Mouse (Mus musculus): ENCODE data around the gene E2f8. TPM values are rescaled to one million over a fixed set of nuclear protein-coding genes. Genes with fewer than 3 reads are reported as not detected.

Gene E2f8
- polyA plus RNA-seq (2016; fragmentation: Nextera tagmentation; extraction: Ambion mirVana): 15.2 TPM in 2 replicates

GRCm38 (mm10) chr7:48881486-48881885 lies at the start of gene E2f8:
Gene E2f8, minus strand, starts transcription at chr7:48881596.
- Histone ChIP-seq H3K27me3 (ENCODE audit: low read depth, poor library complexity, severe bottlenecking) (peaks cover 29% of the 10 kb centered on the region), H3K36me3 (peaks cover 23% of the 10 kb centered on the region), H3K4me3 (peak within 1 kb of the TSS; percentile 92), H3K27ac (peak within 1 kb of the TSS; percentile 98), H3K4me1 (peaks cover 25% of the 10 kb centered on the region), H3K9me3 (replicated peaks) (no peaks in the 10 kb centered on the region)
- DNase-seq (ENCODE audit: low spot score): peak; percentile 87
- WGBS: under 1% methylated on average over 40 of the region's 41 CpGs

DNA sequence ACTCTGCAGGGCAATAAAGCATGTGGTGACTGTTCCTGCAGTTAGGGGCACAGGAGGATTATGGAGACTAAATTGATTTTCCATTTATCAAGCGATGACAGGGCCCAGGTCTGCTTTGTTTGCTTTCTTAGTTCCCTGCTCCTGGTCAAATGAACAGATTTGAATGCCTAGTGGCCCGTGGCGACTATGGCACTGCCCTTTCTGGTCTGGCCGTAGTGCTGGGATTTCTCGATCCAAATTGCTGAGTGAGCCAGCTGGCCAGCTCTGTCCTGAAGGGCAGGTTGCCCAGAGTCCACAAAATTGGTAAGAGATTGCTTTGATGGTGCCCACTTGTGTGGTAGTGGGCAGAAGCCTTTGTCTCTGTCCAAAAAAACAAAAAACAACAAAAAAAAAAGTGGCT lies 49.0 kb upstream of the E2f8 start:
- no peaks in the 10 kb centered on the region for H3K36me3 ChIP-seq
- no peak overlapping the region for H3K27ac ChIP-seq
- WGBS: 66% methylated on average over 5 of the region's 5 CpGs
- H3K4me1 ChIP-seq: peaks cover 9% of the 10 kb centered on the region
- DNase-seq (ENCODE audit: low spot score): no peak
- no peak overlapping the region for H3K4me3 ChIP-seq
- no peaks in the 10 kb centered on the region for H3K27me3 ChIP-seq (ENCODE audit: low read depth, poor library complexity, severe bottlenecking)
- H3K9me3 ChIP-seq (replicated peaks): no peaks in the 10 kb centered on the region

- DNase-seq (ENCODE audit: low spot score): peak; percentile 69
- 12% methylated on average over 3 of the region's 3 CpGs for WGBS
These were observed 47.0 kb upstream of the E2f8 start for GRCm38 (mm10) chr7:48928364-48928763.

GRCm38 (mm10) chr7:48925214-48925613 lies 43.8 kb upstream of the E2f8 start:
- DNase-seq (ENCODE audit: low spot score): no peak
- Histone ChIP-seq H3K4me1 (peaks cover 17% of the 10 kb centered on the region), H3K36me3 (no peaks in the 10 kb centered on the region), H3K27me3 (ENCODE audit: low read depth, poor library complexity, severe bottlenecking) (no peaks in the 10 kb centered on the region), H3K4me3 (no peak overlapping the region), H3K27ac (no peak overlapping the region), H3K9me3 (replicated peaks) (no peaks in the 10 kb centered on the region)
- 90% methylated on average over 3 of the region's 3 CpGs for WGBS

More at GRCm38 (mm10) chr7:48928364-48928763, 47.0 kb upstream of the E2f8 start:
- Histone ChIP-seq H3K27ac (no peak overlapping the region), H3K36me3 (no peaks in the 10 kb centered on the region), H3K27me3 (ENCODE audit: low read depth, poor library complexity, severe bottlenecking) (no peaks in the 10 kb centered on the region), H3K4me1 (peaks cover 14% of the 10 kb centered on the region), H3K4me3 (no peak overlapping the region), H3K9me3 (replicated peaks) (no peaks in the 10 kb centered on the region)

- H3K9me3 ChIP-seq (replicated peaks): no peaks in the 10 kb centered on the region
- no peaks in the 10 kb centered on the region for H3K36me3 ChIP-seq
- peaks cover 16% of the 10 kb centered on the region; the same call in 1 of the 2 replicates for H3K4me1 ChIP-seq
- no peak overlapping the region for H3K4me3 ChIP-seq
- H3K27ac ChIP-seq: no peak overlapping the region
- H3K27me3 ChIP-seq (ENCODE audit: low read depth, poor library complexity, severe bottlenecking): peaks cover 6% of the 10 kb centered on the region; the same call in 1 of the 2 replicates
- no peak for DNase-seq (ENCODE audit: low spot score)
- WGBS: 82% methylated on average over 10 of the region's 10 CpGs
These were observed 42.2 kb upstream of the E2f8 start for GRCm38 (mm10) chr7:48923620-48924019.

DNA sequence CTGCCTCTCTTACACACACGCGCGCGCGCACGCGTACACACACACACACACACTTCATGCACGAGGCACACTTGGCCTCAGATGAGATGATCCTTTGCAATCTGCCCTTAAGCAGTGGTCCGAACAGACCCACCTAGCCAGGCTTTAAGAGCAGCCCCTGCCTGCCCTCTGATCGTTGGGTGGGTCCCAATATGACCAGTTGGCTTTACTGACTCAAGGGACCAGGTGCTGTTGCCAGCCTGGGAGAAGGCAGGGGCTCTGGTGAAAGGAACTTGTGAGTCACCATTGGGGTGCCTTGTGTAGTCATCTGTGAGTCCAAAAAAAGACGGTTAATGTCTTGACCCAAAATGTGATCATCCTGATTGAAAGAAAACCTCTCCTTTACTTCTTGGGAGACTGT lies 37.0 kb upstream of the E2f8 start:
- Histone ChIP-seq H3K4me3 (no peak overlapping the region), H3K27ac (no peak overlapping the region), H3K9me3 (replicated peaks) (no peaks in the 10 kb centered on the region), H3K36me3 (no peaks in the 10 kb centered on the region), H3K4me1 (peaks cover 17% of the 10 kb centered on the region), H3K27me3 (ENCODE audit: low read depth, poor library complexity, severe bottlenecking) (peaks cover 37% of the 10 kb centered on the region)
- 47% methylated on average over 11 of the region's 11 CpGs for whole genome bisulfite sequencing
- DNase-seq (ENCODE audit: low spot score): no peak

DNA sequence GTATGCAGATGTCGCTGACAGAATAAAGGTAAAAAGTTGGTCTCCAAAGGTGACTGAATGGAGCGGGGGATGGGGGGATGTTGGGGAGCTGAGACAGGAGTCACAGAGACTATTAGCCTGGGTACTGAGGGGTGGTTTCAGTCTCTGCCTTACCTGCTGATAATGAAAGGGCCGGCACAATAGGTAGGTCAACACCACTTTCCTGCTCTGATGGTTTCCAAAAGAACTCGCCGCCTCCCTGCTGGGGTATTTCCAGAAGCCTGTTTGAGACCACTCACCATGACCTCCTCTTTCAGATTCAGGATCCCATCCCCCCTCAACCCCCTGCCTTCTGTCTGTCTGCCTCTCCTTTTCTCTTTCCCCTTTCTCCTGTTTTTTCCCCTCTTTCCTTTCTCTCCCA lies 36.6 kb upstream of the E2f8 start:
- no peak for DNase-seq (ENCODE audit: low spot score)
- H3K27ac ChIP-seq: no peak overlapping the region
- H3K36me3 ChIP-seq: no peaks in the 10 kb centered on the region
- peaks cover 37% of the 10 kb centered on the region for H3K27me3 ChIP-seq (ENCODE audit: low read depth, poor library complexity, severe bottlenecking)
- H3K4me3 ChIP-seq: no peak overlapping the region
- peaks cover 14% of the 10 kb centered on the region; the same call in 1 of the 2 replicates for H3K4me1 ChIP-seq
- WGBS: 28% methylated on average over 5 of the region's 5 CpGs
- H3K9me3 ChIP-seq (replicated peaks): no peaks in the 10 kb centered on the region

DNA sequence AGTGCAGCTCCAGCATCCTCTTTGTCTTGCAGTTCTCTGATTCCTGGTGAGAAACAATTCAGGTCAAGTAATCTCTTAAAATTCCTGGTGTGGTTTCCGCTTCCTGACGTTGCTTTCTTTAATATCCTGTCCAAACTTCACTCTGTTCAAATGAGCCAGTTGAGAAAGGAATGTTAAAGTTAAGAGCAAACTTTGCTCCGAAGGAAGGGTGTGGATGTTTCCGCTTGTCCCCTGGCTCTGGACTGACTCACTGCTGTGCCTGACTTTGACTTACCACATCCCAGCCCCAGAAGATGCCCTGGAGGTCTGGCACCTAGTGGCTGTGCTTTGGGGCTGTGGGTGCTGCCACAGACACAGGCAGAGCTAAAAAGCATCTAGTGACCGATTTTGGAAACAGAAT lies 36.1 kb upstream of the E2f8 start:
- H3K27ac ChIP-seq: no peak overlapping the region
- H3K36me3 ChIP-seq: no peaks in the 10 kb centered on the region
- H3K9me3 ChIP-seq (replicated peaks): no peaks in the 10 kb centered on the region
- no peak overlapping the region for H3K4me3 ChIP-seq
- no peak for DNase-seq (ENCODE audit: low spot score)
- WGBS: 36% methylated on average over 5 of the region's 5 CpGs
- H3K4me1 ChIP-seq: peaks cover 11% of the 10 kb centered on the region; the same call in 1 of the 2 replicates
- peaks cover 37% of the 10 kb centered on the region for H3K27me3 ChIP-seq (ENCODE audit: low read depth, poor library complexity, severe bottlenecking)

- Histone ChIP-seq H3K27me3 (ENCODE audit: low read depth, poor library complexity, severe bottlenecking) (peaks cover 37% of the 10 kb centered on the region), H3K27ac (no peak overlapping the region), H3K4me1 (peaks cover 11% of the 10 kb centered on the region; the same call in 1 of the 2 replicates), H3K4me3 (no peak overlapping the region), H3K9me3 (replicated peaks) (no peaks in the 10 kb centered on the region), H3K36me3 (no peaks in the 10 kb centered on the region)
- no peak for DNase-seq (ENCODE audit: low spot score)
- 65% methylated on average over 12 of the region's 12 CpGs for whole genome bisulfite sequencing
These were observed 33.5 kb upstream of the E2f8 start for GRCm38 (mm10) chr7:48914630-48915506.

DNA sequence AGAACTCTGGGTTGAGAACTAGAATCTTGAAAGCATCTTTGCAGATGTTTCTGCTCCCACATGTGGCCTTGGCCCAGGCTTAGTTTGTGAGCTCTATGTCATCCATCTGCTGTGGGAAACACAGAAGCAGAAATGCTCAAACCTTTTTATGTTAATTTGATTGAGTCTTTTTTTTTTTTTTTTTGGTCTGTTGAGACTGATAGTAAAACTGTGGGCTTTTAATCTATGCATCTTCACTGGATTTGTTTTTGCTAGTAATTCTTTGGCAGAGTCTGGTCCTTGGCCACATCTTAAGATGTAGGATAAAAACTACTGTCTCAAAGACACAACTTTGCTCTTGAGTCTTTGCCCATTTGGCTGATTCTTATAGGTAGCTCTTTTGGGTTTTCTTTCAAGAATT lies 29.8 kb upstream of the E2f8 start:
- H3K4me1 ChIP-seq: 0 out of 2 replicates have a peak, but pooled peaks cover 3% of the 10 kb centered on the region
- no peak for DNase-seq (ENCODE audit: low spot score)
- H3K4me3 ChIP-seq: no peak overlapping the region
- H3K9me3 ChIP-seq (replicated peaks): no peaks in the 10 kb centered on the region
- H3K27ac ChIP-seq: no peak overlapping the region
- no peaks in the 10 kb centered on the region for H3K36me3 ChIP-seq
- H3K27me3 ChIP-seq (ENCODE audit: low read depth, poor library complexity, severe bottlenecking): peaks cover 7% of the 10 kb centered on the region; the same call in 1 of the 2 replicates

DNA sequence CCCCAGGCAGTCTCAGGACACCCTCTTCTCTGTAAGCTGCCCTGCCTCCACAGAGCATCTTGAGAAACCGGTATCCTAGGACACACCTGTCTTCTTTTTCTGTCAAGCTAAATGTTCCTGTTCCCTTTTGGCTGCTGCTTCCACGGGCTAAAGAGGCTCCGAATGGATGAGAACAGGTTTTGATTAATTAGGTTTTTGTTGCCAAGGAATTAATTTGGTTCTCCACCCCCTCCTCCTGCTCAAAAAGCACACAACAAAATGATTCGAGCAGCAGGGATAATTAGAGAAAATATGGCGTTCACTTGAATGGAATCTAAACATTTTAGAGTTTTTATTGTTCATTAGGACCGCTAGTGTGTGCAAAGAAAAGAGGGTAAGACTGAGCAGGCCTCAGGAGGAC lies 28.9 kb upstream of the E2f8 start:
- 79% methylated on average over 6 of the region's 6 CpGs for WGBS
- Histone ChIP-seq H3K27me3 (ENCODE audit: low read depth, poor library complexity, severe bottlenecking) (no peaks in the 10 kb centered on the region), H3K9me3 (replicated peaks) (no peaks in the 10 kb centered on the region), H3K36me3 (no peaks in the 10 kb centered on the region), H3K27ac (no peak overlapping the region), H3K4me3 (no peak overlapping the region), H3K4me1 (0 out of 2 replicates have a peak, but pooled peaks cover 3% of the 10 kb centered on the region)
- DNase-seq (ENCODE audit: low spot score): no peak

DNA sequence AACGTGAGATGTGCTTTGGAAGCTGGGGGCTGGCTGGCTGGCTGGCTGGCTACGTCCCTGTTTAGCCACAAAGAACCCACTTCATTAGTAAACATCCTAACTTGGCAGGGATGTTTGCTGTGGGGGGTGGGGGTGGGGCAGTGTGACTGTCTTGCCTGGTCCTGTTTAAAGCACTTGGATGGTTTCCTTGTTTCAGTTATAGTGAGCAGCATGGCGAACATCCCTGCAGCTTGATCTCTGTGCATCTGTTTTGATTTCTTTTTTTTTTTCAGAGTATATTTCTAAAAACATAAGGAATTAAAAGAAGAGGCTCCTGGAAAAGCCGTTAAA lies 27.9 kb upstream of the E2f8 start:
- 0 out of 2 replicates have a peak, but pooled peaks cover 3% of the 10 kb centered on the region for H3K4me1 ChIP-seq
- H3K27ac ChIP-seq: no peak overlapping the region
- no peak for DNase-seq (ENCODE audit: low spot score)
- H3K9me3 ChIP-seq (replicated peaks): no peaks in the 10 kb centered on the region
- no peaks in the 10 kb centered on the region for H3K27me3 ChIP-seq (ENCODE audit: low read depth, poor library complexity, severe bottlenecking)
- no peak overlapping the region for H3K4me3 ChIP-seq
- H3K36me3 ChIP-seq: no peaks in the 10 kb centered on the region
- 62% methylated on average over 4 of the region's 4 CpGs for WGBS

- Histone ChIP-seq H3K4me1 (0 out of 2 replicates have a peak, but pooled peaks cover 3% of the 10 kb centered on the region), H3K9me3 (replicated peaks) (no peaks in the 10 kb centered on the region), H3K27ac (no peak within 1 kb of the TSS), H3K4me3 (no peak within 1 kb of the TSS), H3K36me3 (no peaks in the 10 kb centered on the region), H3K27me3 (ENCODE audit: low read depth, poor library complexity, severe bottlenecking) (no peaks in the 10 kb centered on the region)
- no peak for DNase-seq (ENCODE audit: low spot score)
- WGBS: 67% methylated on average over 8 of the region's 8 CpGs
These were observed 27.3 kb upstream of the E2f8 start, which contains the start of gene Nav2 for GRCm38 (mm10) chr7:48908521-48909341. Gene Nav2, plus strand, starts transcription at chr7:48908716.

Measured in limb, embryonic 10.5 days (tissue).